Mouse (Mus musculus) liver, embryonic 12.5 days (tissue): ENCODE measurements around the gene Ephb2. TPM values are rescaled to one million over a fixed set of nuclear protein-coding genes. Genes with fewer than 3 reads are reported as not detected.

Experiments used
- ATAC-seq: fragments of 200-750 bp; cut with Nextera tagmentation; 2 replicates; pipeline ENCODE4 v1.8.0; 2017; ENCODE audit warnings: moderate number of reproducible peaks, mild to moderate bottlenecking, moderate library complexity
- H3K27ac ChIP-seq: fragments of 300-500 bp; sonication (generic); 2 replicates; pipeline ENCODE4 v1.5.1; 2016; ENCODE audit warnings: mild to moderate bottlenecking
- H3K27me3 ChIP-seq: fragments of 300-500 bp; sonication (generic); replicated peaks from 2 replicates; pipeline ENCODE4 v1.6.1; 2016; ENCODE audit warnings: mild to moderate bottlenecking, moderate library complexity
- H3K36me3 ChIP-seq: fragments of 300-500 bp; sonication (generic); 2 replicates; pipeline ENCODE4 v1.6.1; 2016; ENCODE audit warnings: mild to moderate bottlenecking, moderate library complexity
- H3K4me1 ChIP-seq: fragments of 300-500 bp; sonication (generic); 2 replicates; pipeline ENCODE4 v1.6.1; 2016
- H3K4me2 ChIP-seq: fragments of 300-500 bp; sonication (generic); 2 replicates; pipeline ENCODE4 v1.6.1; 2016; ENCODE audit warnings: mild to moderate bottlenecking, moderate library complexity
- H3K4me3 ChIP-seq: fragments of 300-500 bp; sonication (generic); 2 replicates; pipeline ENCODE4 v1.5.1; 2016; ENCODE audit warnings: mild to moderate bottlenecking, moderate library complexity
- H3K9ac ChIP-seq: fragments of 300-500 bp; sonication (generic); 2 replicates; pipeline ENCODE4 v1.6.1; 2016; ENCODE audit warnings: mild to moderate bottlenecking, moderate library complexity
- H3K9me3 ChIP-seq: fragments of 300-500 bp; sonication (generic); replicated peaks from 2 replicates; pipeline ENCODE4 v1.6.1; 2016; ENCODE audit warnings: mild to moderate bottlenecking, moderate library complexity
- WGBS: fragments of 180-500 bp; shearing (Covaris S2); methylation state at CpG from one replicate; pipeline ENCODE4 v1.1.7; 2016; ENCODE audit not compliant: insufficient replicate concordance; 5-methylcytosine and 5-hydroxymethylcytosine counted together
- polyA plus RNA-seq: library from polyadenylated mRNA; unstranded; fragments of >200 nt; fragmentation: Nextera tagmentation; extraction: Ambion mirVana; gene quantifications from 2 replicates; pipeline ENCODE4 v1.2.1, GENCODE M21; 2016

Gene Ephb2
- polyA plus RNA-seq, 1 experiment from 2014 or later, result 1.4 TPM

DNA sequence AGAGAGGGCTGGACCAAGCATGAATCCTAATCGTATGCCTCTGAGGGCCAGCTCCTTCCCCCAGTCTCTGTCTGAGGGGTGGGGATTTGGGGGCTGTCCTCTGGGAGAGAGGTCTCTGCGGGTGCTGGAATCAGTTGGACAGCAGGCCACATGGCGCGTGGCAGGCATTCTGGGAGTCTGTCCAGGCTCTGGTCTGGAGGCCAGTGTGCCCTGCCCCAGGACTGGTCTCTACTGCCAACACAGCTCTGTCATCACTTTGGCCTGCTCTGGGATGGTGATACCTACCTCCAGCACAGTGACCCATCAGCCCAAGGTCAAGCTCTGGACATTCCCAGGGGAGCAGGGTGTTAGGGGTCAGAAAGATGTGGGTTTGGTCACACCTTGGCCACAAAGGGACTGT lies 99.9 kb downstream of the Ephb2 start:
- Histone ChIP-seq H3K27ac (no peak overlapping the region), H3K4me3 (no peak overlapping the region), H3K9ac (no peak overlapping the region), H3K4me2 (no peak overlapping the region), H3K27me3 (no peaks in the 10 kb centered on the region; the same call in 1 of the 2 replicates), H3K36me3 (no peaks in the 10 kb centered on the region), H3K4me1 (peaks cover 30% of the 10 kb centered on the region), H3K9me3 (no peaks in the 10 kb centered on the region)
- no peak for ATAC-seq
- 74% methylated on average over 4 of the region's 4 CpGs for WGBS

DNA sequence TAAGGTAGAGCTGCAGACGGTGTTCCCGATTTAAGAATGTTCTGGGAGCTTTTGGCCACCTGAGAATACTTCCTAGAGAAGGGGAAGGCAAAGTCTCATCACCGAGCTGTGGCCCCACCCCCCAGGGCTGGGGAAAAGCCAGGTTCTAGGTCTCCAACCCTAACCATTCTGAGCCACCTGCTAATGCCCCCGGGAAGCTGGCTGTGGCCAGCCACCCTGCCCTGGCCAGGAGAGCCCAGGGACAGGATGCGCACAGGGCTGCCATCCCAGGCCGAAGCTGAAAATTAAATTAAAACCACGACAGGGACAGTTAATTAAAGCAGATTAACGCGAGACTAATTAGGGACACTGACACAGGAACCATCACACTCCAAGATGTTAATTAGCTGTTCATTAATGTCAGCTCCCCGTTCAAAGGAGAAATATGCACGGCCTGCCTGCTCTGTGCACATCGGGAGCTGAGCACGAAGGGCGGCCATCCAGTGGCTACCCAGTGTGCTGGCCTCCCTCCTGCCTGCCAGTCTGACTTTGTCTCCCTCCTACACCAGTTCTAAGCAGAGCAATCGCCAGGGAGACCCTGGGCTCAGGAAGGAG lies 101.5 kb downstream of the Ephb2 start:
- Histone ChIP-seq H3K9ac (no peak overlapping the region), H3K36me3 (no peaks in the 10 kb centered on the region), H3K27me3 (no peaks in the 10 kb centered on the region), H3K9me3 (no peaks in the 10 kb centered on the region), H3K4me1 (peaks cover 31% of the 10 kb centered on the region), H3K4me2 (no peak overlapping the region), H3K4me3 (no peak overlapping the region), H3K27ac (no peak overlapping the region)
- WGBS, result 66% methylated on average over 15 of the region's 15 CpGs
- ATAC-seq, result no peak

DNA sequence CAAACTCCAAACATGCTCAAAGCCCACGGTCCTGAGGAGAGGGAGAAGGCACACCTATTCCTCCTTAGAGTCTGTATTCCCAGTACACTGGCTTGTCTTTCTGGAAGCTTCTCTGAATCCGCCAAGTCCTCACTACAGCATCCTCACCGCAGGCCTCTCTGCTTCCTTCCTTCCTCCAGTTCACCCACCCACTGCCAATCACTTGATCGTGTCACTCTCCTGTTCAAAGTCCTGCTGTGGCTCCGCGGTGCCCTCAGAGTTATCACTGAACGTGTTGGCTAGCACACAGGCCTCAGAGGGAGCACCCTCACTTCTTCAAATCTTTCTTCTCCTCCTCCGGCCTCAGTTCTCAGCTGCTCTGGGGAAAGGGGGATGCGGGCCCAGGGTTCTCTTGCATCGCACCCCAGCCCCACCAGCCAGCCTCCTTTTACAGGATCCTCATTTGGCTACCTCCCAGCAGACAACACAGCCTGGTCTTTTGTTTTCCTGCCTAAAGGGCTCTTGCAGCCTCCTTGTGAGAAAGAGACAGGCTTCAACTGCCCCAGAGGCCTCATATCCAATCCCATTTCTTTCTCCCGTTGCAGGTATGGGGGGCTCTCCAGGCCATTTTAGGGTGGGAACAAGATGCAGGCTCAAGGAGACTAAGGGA lies 102.4 kb downstream of the Ephb2 start:
- ATAC-seq, result no peak
- Histone ChIP-seq H3K9ac (no peak overlapping the region), H3K4me2 (no peak overlapping the region), H3K4me3 (no peak overlapping the region), H3K9me3 (no peaks in the 10 kb centered on the region), H3K36me3 (no peaks in the 10 kb centered on the region), H3K27me3 (no peaks in the 10 kb centered on the region), H3K27ac (0 out of 2 replicates have a peak overlapping the region, but pooled peaks have one; percentile 9), H3K4me1 (peaks cover 23% of the 10 kb centered on the region)
- 20% methylated on average over 11 of the region's 11 CpGs for WGBS

DNA sequence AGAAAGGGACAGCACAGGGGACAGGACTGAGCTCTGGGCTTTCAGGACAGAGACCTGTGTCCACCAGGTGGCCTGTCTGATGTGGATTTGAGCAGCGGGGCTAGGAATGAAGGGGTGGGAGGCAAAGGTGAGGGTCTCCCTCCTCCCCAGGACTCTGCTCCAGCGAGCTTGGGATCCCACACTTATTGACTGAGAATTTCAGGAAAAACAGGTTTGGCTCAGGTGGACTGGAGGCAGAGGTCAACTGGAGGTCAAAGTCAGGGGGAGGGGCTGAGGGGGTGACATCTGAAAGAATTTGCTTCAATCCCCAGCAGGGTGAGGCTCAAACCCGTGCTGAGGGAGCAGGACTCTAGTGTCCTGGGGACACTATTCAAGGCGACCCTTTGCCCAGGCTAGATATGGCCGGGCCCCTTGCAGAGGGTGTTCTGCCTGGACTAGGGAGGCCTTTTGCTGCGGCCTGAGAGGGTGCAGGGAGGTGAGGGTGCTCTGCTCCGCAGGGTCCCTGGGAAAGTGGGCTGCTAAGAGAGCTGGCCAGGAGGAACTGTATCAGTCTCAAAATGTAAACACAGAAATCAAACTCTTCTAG lies 103.2 kb downstream of the Ephb2 start:
- 52% methylated on average over 7 of the region's 7 CpGs for WGBS
- no peaks in the 10 kb centered on the region for H3K36me3 ChIP-seq
- no peak overlapping the region for H3K9ac ChIP-seq
- H3K4me2 ChIP-seq, result no peak overlapping the region
- no peak for ATAC-seq
- H3K27ac ChIP-seq, result no peak overlapping the region
- no peaks in the 10 kb centered on the region for H3K9me3 ChIP-seq
- H3K4me1 ChIP-seq, result peaks cover 23% of the 10 kb centered on the region
- H3K27me3 ChIP-seq, result no peaks in the 10 kb centered on the region
- no peak overlapping the region for H3K4me3 ChIP-seq

DNA sequence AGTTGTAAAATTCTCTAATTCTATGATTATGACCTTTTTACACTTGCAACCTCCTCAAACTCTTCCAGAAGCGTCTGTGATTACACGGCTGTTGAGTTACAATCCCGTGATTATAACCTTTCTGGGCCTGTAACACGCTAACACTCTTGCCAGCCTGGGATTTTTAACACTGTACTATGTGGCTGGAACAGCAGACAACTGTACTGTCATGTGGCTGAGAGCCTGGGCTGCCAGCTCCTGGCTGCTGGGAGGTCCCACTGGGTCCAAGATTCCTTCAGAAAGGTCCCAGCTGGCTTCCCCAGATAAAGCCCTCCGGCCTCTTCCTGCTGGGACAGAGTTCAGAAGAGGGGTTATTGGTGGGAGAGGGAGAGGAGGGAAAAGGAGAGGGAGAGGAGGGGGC lies 104.0 kb downstream of the Ephb2 start:
- WGBS, result 51% methylated on average over 5 of the region's 5 CpGs
- no peak overlapping the region for H3K27ac ChIP-seq

DNA sequence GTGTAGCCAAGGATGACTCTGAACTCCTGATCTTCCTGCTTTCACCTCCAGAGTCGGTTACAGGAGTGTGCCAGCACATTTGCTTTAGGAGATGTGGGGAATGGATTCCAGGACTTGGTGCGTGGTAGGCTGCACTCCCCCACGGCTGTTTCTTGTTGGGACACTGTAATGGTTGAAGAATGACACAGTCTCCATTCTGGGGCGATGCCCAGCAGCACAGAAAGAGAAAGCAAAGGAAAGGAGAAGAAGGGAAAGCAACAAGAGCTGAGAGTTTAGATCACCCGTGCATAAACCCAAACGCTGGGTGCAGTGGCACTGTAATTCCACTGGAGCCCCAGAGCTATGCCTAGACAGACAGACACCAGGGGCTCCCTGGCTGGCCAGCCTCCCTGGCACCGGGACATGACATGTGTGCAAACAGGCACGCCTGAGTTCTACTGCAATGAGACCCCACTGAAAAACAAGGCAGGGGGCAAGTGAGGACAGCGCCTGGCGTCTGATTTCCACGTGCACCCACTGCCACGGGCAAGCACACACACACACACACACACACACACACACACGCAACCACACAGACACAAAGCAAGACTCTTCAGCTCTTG lies 104.7 kb downstream of the Ephb2 start:
- no peak overlapping the region for H3K27ac ChIP-seq
- H3K27me3 ChIP-seq, result no peaks in the 10 kb centered on the region
- 70% methylated on average over 13 of the region's 13 CpGs for WGBS
- H3K4me3 ChIP-seq, result no peak overlapping the region
- H3K9me3 ChIP-seq, result no peaks in the 10 kb centered on the region
- H3K36me3 ChIP-seq, result no peaks in the 10 kb centered on the region
- no peak for ATAC-seq
- no peak overlapping the region for H3K4me2 ChIP-seq
- no peak overlapping the region for H3K9ac ChIP-seq
- peaks cover 23% of the 10 kb centered on the region for H3K4me1 ChIP-seq

More for the DNA sequence above, 104.0 kb downstream of the Ephb2 start:
- Histone ChIP-seq H3K36me3 (no peaks in the 10 kb centered on the region), H3K4me2 (no peak overlapping the region), H3K9ac (no peak overlapping the region), H3K27me3 (no peaks in the 10 kb centered on the region), H3K9me3 (no peaks in the 10 kb centered on the region), H3K4me3 (no peak overlapping the region), H3K4me1 (peaks cover 23% of the 10 kb centered on the region)
- no peak for ATAC-seq

DNA sequence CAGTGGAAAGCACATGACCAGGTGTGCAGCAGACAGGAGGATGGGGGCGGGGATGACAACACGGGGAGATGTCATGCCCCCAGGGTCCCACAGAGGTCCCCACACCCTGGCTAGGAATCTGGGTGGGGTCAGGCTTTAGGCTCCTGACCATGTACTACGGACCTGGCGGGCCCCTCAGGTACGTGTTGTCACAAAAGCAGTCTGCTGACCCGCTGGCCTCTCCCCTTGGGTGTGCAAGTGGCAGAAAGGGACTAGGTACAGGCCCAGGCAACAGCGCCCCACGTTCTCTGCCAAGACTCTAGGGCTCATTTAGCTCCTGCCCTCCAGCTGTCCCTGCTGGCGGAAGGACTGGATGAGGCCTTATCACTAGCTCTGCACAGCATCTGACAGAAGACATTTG lies 105.3 kb downstream of the Ephb2 start:
- WGBS, result 53% methylated on average over 9 of the region's 9 CpGs
- Histone ChIP-seq H3K4me1 (peaks cover 23% of the 10 kb centered on the region), H3K36me3 (no peaks in the 10 kb centered on the region), H3K9ac (no peak overlapping the region), H3K27ac (no peak overlapping the region), H3K4me3 (no peak overlapping the region), H3K27me3 (no peaks in the 10 kb centered on the region), H3K9me3 (no peaks in the 10 kb centered on the region), H3K4me2 (no peak overlapping the region)
- ATAC-seq, result no peak

DNA sequence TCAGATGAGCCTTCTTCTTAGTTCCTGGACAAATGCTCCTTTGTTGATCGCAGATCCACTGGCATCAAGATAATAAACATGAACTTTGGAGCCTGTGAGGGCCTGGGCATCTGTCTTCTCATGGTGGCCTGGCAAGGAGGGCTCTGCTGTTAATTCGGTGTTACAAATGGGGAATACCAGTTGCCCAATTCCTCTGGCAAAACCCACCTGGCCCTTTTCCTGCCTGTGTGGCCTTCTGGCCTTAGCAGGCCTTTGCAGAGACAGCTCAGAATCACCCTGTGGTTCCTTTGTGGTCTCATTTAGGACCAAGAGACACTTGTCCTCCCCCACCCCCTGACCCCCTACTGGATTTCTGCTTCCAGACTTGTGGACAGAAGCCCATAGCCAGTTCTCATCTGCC lies 106.2 kb downstream of the Ephb2 start:
- peaks cover 20% of the 10 kb centered on the region for H3K4me1 ChIP-seq
- H3K4me3 ChIP-seq, result no peak overlapping the region
- H3K9me3 ChIP-seq, result no peaks in the 10 kb centered on the region
- no peak overlapping the region for H3K27ac ChIP-seq
- H3K9ac ChIP-seq, result no peak overlapping the region
- WGBS, result 70% methylated on average over 2 of the region's 2 CpGs
- no peak overlapping the region for H3K4me2 ChIP-seq
- no peaks in the 10 kb centered on the region for H3K27me3 ChIP-seq
- H3K36me3 ChIP-seq, result no peaks in the 10 kb centered on the region
- no peak for ATAC-seq

DNA sequence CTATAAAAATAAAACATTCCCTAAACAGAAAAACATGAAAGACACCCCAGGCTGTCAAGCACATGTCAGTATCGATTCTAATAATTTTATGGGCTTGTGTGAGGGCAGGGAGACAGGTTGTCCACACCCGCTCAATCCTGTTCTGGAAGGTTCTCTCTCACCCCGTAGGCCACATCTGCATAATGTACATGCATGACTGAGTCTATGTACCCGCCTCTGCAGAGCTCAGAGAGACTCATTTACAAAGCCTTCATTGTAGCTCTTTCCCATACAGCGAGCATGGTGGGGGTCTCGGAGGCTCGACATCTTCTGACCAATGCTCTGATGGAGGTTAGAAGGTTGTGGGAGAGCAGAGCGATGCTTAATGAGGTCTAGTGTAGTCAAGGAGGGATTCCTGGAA lies 108.8 kb downstream of the Ephb2 start:
- WGBS, result 68% methylated on average over 8 of the region's 8 CpGs
- ATAC-seq, result no peak
- Histone ChIP-seq H3K36me3 (no peaks in the 10 kb centered on the region), H3K4me2 (no peak overlapping the region), H3K27ac (no peak overlapping the region), H3K9ac (no peak overlapping the region), H3K4me1 (peaks cover 4% of the 10 kb centered on the region), H3K9me3 (no peaks in the 10 kb centered on the region), H3K27me3 (no peaks in the 10 kb centered on the region), H3K4me3 (no peak overlapping the region)

DNA sequence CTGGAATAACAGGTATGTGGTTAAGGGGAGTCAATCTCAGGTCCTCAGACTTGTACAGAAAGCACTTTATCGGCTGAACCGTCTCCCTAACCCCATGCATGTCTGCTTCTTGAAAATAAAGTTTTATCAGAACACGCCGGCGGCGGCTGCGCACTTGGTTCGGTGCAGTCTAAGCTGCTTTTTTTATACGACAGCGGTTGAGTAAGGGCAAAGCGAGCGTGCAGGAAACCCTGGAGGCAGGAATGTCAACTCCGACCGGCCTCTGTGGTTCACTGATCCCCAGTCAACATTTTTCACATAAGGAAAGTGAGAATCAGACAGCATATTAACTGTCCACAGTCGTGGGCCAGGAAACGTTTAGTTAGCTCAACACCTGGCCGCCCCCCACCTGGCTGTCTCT lies 111.1 kb downstream of the Ephb2 start:
- H3K9ac ChIP-seq, result no peak overlapping the region
- H3K9me3 ChIP-seq, result no peaks in the 10 kb centered on the region
- H3K27me3 ChIP-seq, result no peaks in the 10 kb centered on the region
- WGBS, result 66% methylated on average over 17 of the region's 17 CpGs
- H3K4me2 ChIP-seq, result no peak overlapping the region
- ATAC-seq, result no peak
- no peak overlapping the region for H3K4me3 ChIP-seq
- H3K27ac ChIP-seq, result no peak overlapping the region
- H3K4me1 ChIP-seq, result no peaks in the 10 kb centered on the region
- no peaks in the 10 kb centered on the region for H3K36me3 ChIP-seq

DNA sequence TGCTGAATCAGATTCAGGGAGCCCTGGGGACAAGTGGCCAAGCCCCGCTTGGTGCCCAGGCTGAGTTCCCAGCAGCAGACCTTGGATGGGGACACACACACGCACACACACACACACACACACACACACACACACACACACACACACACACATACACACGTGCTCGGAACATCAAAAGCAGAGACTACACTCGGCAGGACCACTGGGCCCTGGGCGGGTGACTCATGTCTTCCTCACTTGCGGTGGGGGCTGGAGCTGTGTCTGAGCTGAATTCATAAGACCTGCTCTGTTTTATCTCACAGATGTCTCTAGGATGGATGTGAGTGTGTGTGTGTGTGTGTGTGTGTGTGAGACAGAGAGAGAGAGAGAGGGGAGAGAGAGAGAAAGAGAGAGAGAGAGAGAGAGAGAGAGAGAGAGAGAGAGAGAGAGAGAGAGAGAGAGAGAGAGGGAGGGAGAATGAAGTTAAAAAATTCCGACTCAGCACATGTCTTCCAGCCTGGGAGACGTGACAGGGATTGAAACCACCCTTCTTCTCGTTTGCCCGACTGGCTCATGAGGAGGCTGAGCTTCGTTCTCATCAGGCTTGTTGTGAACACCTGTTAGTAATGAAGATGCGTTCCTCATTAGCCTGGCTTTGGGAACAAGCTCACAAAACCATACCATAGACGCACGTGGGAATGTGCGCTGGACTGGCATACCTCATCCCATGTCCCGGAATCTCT lies 113.3 kb downstream of the Ephb2 start:
- 65% methylated on average over 17 of the region's 17 CpGs for WGBS

DNA sequence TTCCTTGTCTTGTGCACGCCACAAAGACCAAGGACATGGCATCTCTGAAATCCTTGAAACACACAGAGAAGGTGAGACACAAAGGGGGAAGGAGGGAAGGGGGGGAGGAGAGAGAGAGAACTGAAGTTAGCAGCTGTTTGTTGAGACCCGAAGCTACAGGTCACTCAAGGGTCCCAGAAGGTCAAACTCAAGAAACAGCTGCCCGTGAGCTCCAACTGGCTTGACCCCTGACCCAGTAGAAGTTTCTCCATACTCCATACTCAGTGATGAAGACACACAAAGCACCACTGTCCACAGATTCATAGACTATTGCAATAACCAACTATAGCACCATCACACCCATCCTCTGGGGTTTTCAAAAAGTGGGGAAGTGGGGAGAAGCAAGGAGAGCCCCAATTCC lies 113.9 kb downstream of the Ephb2 start:
- no peaks in the 10 kb centered on the region for H3K9me3 ChIP-seq
- no peak overlapping the region for H3K4me3 ChIP-seq
- no peaks in the 10 kb centered on the region for H3K4me1 ChIP-seq
- ATAC-seq, result no peak
- H3K27ac ChIP-seq, result no peak overlapping the region
- no peak overlapping the region for H3K4me2 ChIP-seq
- H3K27me3 ChIP-seq, result no peaks in the 10 kb centered on the region
- 56% methylated on average over 3 of the region's 3 CpGs for WGBS
- H3K36me3 ChIP-seq, result no peaks in the 10 kb centered on the region
- no peak overlapping the region for H3K9ac ChIP-seq

More for the DNA sequence above, 113.3 kb downstream of the Ephb2 start:
- no peak for ATAC-seq
- Histone ChIP-seq H3K9ac (no peak overlapping the region), H3K4me1 (no peaks in the 10 kb centered on the region), H3K4me2 (no peak overlapping the region), H3K9me3 (no peaks in the 10 kb centered on the region), H3K27ac (no peak overlapping the region), H3K4me3 (no peak overlapping the region), H3K36me3 (no peaks in the 10 kb centered on the region), H3K27me3 (no peaks in the 10 kb centered on the region)
